Mouse (Mus musculus) lung, postnatal 4 days (tissue): ENCODE data around the gene Fgf15.
"Not testable (repeated sequence)": the region's sequence is repeated elsewhere in the genome, so short reads cannot be mapped to it uniquely, and the experiment has no call there.

ENCODE experiments used
- DNase-seq, 2 experiments: peaks; one replicate each; pipeline ENCODE4 v3.0.0; 2021

The Fgf15 gene

GRCm38 (mm10) chr7:144896294-144897218 lies at the start of gene Fgf15:
TSS of gene Fgf15 (plus strand) at chr7:144896531.
- DNase-seq = no peak

DNA sequence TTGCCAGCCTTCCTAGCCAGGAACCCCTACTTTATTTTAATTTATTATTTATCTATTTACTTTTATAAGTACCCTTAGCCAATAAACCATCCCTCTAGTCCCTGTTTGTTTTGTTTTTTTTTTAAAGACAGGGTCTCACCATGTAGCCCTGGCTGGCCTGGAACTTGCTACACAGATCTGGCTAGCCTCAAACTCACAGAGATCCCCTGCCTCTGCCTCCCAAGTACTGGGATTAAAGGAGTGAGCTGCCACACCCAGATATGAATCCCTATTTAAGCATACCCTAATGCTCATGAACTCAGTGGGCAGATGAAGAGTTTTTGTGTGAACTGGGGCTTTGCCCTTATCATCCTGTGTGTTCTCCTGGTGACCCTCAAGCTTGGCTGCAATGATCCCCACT lies 49.3 kb upstream of the Fgf15 start, which contains the start of gene Fgf4:
Gene Fgf4 (plus strand): TSS at position 301 of the 400 bp plus-strand sequence.
- no peak for DNase-seq

GRCm38 (mm10) chr7:144851321-144851720 lies 45.0 kb upstream of the Fgf15 start:
- no peak for DNase-seq

DNA sequence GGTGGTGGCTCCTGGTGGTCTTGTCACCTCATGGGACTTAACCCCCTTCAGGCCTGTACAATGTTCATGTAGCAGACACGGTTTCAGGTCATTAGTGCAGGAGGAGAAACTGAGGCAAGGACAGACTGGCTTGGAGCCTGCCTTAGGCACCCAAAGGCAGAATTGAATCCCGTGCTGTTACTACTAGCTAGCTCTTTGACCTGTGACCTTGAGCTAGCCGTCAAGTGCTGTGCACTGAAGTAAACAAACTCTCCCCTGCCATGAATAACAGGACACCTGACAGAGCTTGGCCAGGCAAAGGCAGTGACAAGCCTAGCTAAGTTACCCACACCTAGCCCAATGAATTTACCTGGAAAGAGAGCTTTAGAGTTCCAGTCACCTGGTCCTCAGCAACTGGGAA lies 41.4 kb upstream of the Fgf15 start:
- DNase-seq = no peak

DNA sequence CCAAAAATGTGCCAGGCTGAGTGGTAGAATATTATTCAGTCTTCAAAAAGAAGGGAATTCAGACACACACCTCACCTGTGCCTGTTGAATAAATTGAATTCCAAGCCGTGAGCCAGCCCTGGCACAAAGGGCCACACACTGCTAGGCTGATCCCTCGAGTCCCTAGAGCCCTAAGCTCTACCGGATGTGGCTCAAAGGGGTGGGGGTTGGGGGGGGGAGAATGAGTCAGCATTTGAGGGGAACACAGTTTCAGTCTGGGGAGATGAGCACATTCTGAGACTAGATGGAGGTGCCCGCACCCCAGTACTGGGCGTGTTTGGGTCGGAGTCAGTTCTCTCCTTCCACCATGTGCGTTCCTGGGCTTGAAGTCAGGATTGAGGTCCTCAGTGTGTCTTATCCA lies 39.2 kb upstream of the Fgf15 start:
- DNase-seq = no peak

- no peak for DNase-seq
These were observed 38.4 kb upstream of the Fgf15 start for GRCm38 (mm10) chr7:144857826-144858342.

- DNase-seq = no peak
These were observed 37.6 kb upstream of the Fgf15 start for GRCm38 (mm10) chr7:144858702-144859101.

- DNase-seq = no peak
These were observed 35.1 kb upstream of the Fgf15 start for GRCm38 (mm10) chr7:144861056-144861768.

DNA sequence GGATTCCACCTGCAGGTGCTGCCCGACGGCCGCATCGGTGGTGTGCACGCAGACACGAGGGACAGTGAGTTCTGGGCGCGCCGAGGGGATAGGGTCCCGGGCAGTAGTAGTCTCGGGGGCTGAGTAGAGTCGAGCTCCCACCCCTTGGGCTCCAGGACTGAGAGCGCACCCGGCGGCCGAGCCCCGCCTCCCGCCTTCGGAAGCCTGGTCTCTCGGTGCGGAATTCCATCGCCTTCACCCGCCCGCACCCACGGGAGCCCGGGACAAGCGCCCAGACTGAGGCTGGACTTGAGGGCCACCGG lies 34.6 kb upstream of the Fgf15 start:
- no peak for DNase-seq

DNA sequence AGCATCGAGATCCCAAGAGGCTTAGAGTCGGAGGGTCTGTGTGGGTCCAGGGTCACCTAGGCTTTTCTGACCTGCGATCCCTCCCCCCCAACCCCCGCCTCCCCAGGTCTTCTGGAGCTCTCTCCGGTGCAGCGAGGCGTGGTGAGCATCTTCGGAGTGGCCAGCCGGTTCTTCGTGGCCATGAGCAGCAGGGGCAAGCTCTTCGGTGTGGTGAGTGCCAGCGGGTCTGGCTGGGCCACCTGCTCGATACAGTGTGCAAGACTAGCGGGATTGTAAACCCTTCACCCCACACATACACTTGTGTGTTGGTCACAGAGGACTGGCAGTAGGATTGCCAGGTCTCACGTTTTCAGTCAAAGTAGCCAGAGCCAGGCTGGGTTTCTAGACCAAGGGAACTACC lies 34.2 kb upstream of the Fgf15 start:
- DNase-seq = no peak

DNA sequence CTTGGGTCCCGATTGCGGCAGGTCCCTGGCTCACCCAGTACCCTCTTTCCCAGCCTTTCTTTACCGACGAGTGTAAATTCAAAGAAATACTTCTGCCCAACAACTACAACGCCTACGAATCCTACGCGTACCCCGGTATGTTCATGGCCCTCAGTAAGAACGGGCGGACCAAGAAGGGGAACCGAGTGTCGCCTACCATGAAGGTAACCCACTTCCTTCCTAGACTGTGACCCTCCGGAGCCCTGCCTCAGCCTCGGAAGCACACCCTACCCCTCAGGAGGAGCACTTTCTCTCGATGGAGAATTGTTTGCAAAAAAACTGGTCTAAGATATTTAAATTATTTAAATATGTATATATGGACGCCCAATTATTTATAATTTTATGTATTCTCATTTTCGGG lies 33.6 kb upstream of the Fgf15 start:
- DNase-seq = no peak

GRCm38 (mm10) chr7:144863196-144863595 lies 33.1 kb upstream of the Fgf15 start:
- DNase-seq = no peak

- no peak for DNase-seq
These were observed 32.1 kb upstream of the Fgf15 start for GRCm38 (mm10) chr7:144864160-144864670.

- DNase-seq = no peak
These were observed 29.2 kb upstream of the Fgf15 start for GRCm38 (mm10) chr7:144867161-144867560.

DNA sequence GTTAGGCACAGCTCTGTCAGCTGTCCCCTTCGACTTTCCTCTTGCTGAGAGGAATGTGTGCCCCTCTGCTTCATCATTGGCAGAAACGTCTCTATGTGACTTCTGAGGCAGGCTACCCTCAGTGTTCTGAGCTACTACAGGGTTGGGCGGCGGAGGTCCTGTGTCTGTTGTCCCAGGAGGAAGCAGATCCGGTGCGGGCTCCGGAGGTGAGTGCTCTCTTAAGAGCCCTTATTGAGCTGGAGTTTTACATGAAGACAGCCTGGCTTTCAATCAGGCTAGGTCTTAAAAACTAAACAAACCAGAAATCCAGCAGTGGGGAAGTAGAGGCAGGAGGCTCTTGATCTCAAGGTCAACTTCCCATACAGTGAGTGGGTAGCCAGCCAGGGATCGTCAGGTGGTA lies 28.7 kb upstream of the Fgf15 start:
- DNase-seq = no peak

- DNase-seq = no peak
These were observed 23.9 kb upstream of the Fgf15 start for GRCm38 (mm10) chr7:144872420-144872819.

GRCm38 (mm10) chr7:144873160-144873559 lies 23.2 kb upstream of the Fgf15 start:
- DNase-seq = no peak

- DNase-seq = no peak
These were observed 22.1 kb upstream of the Fgf15 start for GRCm38 (mm10) chr7:144874226-144874625.

DNA sequence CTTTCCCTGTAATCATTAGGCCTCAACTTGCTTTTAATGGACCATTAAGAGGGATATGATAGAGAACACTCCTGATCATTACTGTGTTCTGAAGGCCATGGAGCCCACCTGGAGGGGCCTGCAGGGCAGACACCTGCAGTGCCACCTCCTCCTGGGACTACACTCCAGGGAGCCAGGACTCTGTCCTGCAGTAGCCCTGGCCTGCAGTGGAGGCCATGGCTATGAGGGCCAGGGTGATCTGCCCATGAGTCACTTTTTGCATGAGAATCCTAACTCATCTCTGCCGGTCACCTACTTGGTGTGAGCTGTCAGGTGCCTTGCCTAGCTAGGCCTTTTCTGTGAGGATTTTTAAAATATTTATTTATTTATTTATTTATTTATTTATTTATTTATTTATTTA lies 17.9 kb upstream of the Fgf15 start:
- no peak for DNase-seq

GRCm38 (mm10) chr7:144883106-144883505 lies 13.2 kb upstream of the Fgf15 start:
- DNase-seq = no peak

- DNase-seq = no peak
These were observed 8.7 kb upstream of the Fgf15 start for GRCm38 (mm10) chr7:144887672-144888071.

DNA sequence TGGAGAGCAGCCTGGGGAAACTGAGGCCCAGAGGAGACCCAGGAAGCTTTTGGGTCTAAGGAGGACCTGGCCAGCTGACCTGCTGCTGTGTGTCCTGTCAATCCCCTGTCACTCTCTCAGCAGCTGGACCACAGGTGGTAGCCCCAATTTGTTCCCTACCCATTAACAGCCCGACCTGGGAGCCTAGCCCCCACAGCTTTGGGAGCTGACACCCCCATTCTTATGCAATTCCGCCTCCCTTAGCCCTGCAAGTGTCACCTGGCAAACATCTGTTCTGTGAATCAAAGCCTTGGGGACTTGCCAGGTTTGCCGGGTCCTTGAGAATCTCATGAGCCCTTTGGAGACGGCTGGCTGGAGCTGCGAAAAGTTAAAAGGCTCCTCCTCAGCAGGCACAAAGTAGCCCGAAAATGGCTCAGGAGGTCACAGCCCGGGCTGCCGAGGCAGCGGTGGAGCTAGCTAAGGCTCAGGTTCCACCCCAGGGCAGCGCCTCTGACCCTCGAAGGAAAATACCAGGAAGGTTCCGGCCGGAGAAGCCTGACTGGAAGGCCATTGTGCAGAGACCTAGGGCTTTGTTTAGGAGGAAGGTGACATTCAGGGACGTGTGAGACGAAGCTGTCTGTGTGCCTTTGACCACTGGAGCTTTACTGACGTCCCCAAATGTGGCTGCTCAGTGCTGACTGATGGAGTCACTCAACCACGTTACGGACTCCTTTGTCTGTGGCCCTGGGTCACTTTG lies 7.6 kb upstream of the Fgf15 start:
- peak in 1 of 2 experiments; percentile 40 for DNase-seq

- not testable (repeated sequence) for DNase-seq
These were observed 5.7 kb upstream of the Fgf15 start for GRCm38 (mm10) chr7:144890661-144891060.
